Mouse (Mus musculus): ENCODE data around the gene Psmd6.

- no peak for TF ChIP-seq EP300 (optimal IDR thresholded peaks at IDR 0.05)
- no peak for TF ChIP-seq CTCF (IDR thresholded peaks at IDR 0.05; ENCODE audit: low read depth)
Observed at GRCm38 (mm10) chr14:14067648-14068472, 52.9 kb downstream of the Psmd6 start.

Data from stomach, postnatal 0 days (tissue).